Mouse (Mus musculus) thymus, adult 2 months (tissue): ENCODE measurements around the gene Gm21970. TPM values are rescaled to one million over a fixed set of nuclear protein-coding genes. Genes with fewer than 3 reads are reported as not detected.

Experiments
- DNase-seq: peaks from one replicate; pipeline ENCODE4 v3.0.0; 2021
- H3K27ac ChIP-seq: fragments of 200-500 bp; 2 replicates; pipeline ENCODE4 v1.5.1; 2012; ENCODE audit warnings: low read length, control low read depth; ENCODE audit not compliant: control insufficient read depth, insufficient read depth
- H3K27me3 ChIP-seq: fragments of 200-500 bp; 2 replicates; pipeline ENCODE4 v1.6.1; 2012; ENCODE audit warnings: mild to moderate bottlenecking, low read length, moderate library complexity, mixed read lengths; ENCODE audit not compliant: control insufficient read depth, insufficient read depth
- H3K36me3 ChIP-seq: fragments of 200-500 bp; 2 replicates; pipeline ENCODE4 v1.6.1; 2012; ENCODE audit warnings: mild to moderate bottlenecking, low read length, moderate library complexity; ENCODE audit not compliant: control insufficient read depth, insufficient read depth
- H3K4me1 ChIP-seq: fragments of 200-500 bp; replicated peaks from 2 replicates; pipeline ENCODE4 v1.6.1; 2012; ENCODE audit warnings: low read length; ENCODE audit not compliant: control insufficient read depth, insufficient read depth
- H3K4me3 ChIP-seq: fragments of 200-500 bp; 2 replicates; pipeline ENCODE4 v1.5.1; 2012; ENCODE audit warnings: mild to moderate bottlenecking, low read length, control low read depth, moderate library complexity; ENCODE audit not compliant: control insufficient read depth, insufficient read depth
- CTCF ChIP-seq: fragments of 200-500 bp; IDR thresholded peaks from 2 replicates; pipeline ENCODE4 v1.5.1; 2012; ENCODE audit warnings: mild to moderate bottlenecking, control low read depth, low read length, moderate library complexity, borderline replicate concordance; ENCODE audit not compliant: control insufficient read depth, poor library complexity, insufficient read depth; ENCODE audit errors: extremely low read depth
- POLR2A ChIP-seq: fragments of 200-500 bp; IDR thresholded peaks from 2 replicates; pipeline ENCODE4 v1.6.1; 2012; ENCODE audit warnings: mild to moderate bottlenecking, low read length, control low read depth, moderate library complexity; ENCODE audit not compliant: control insufficient read depth, poor library complexity, insufficient read depth; ENCODE audit errors: extremely low read depth
- WGBS: fragments of 180-500 bp; shearing (Covaris S2); methylation state at CpG from one replicate; pipeline ENCODE4 v1.1.7; 2018; 5-methylcytosine and 5-hydroxymethylcytosine counted together
- polyA plus RNA-seq: library from polyadenylated mRNA; depleted of rRNA; stranded (reverse); fragments of >200 nt; gene quantifications from 2 replicates; pipeline ENCODE4 v1.2.3, GENCODE M21; 2012; rRNA removed

The Gm21970 gene
- polyA plus RNA-seq, result not detected in 2 replicates

GRCm38 (mm10) chr16:91391421-91391820, at the start of gene Gm21970:
Gene Gm21970, plus strand, starts transcription at chr16:91391721.
- no peak within 1 kb of the TSS for H3K4me3 ChIP-seq
- DNase-seq, result no peak
- no peaks in the 10 kb centered on the region for H3K27me3 ChIP-seq
- WGBS, result 97% methylated on average over 5 of the region's 5 CpGs
- H3K27ac ChIP-seq, result no peak within 1 kb of the TSS
- H3K36me3 ChIP-seq, result peaks cover 70% of the 10 kb centered on the region
- no peaks in the 10 kb centered on the region for H3K4me1 ChIP-seq
- no peak for TF ChIP-seq CTCF
- no peak for TF ChIP-seq POLR2A

DNA sequence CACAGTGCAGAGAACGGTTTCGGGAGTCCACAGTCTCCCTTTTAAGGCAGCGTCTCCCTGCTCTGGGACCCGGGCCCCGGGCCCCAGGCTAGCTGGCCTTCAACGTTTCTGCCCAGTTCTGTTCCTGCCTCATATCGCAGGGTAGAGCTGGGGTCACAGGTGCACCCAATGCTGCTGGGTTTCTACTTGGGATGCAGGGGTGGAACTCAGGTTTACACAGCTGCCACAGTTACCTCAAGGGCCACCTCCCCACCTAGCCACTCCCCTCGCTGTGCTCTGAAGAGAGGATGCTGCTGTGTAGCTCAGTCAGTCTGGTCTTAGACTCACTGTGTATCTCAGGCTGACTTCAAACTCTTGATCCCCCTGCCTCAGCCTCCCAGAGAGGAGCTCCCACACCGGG, 45.0 kb upstream of the Gm21970 start:
- 88% methylated on average over 9 of the region's 9 CpGs for WGBS
- Histone ChIP-seq H3K27me3 (no peaks in the 10 kb centered on the region), H3K4me3 (no peak overlapping the region), H3K4me1 (no peaks in the 10 kb centered on the region), H3K36me3 (no peaks in the 10 kb centered on the region), H3K27ac (no peak overlapping the region)
- DNase-seq, result no peak
- TF ChIP-seq POLR2A, result no peak
- no peak for TF ChIP-seq CTCF

- Histone ChIP-seq H3K27ac (no peak overlapping the region), H3K27me3 (no peaks in the 10 kb centered on the region), H3K4me1 (no peaks in the 10 kb centered on the region), H3K36me3 (no peaks in the 10 kb centered on the region), H3K4me3 (no peak overlapping the region)
- DNase-seq, result no peak
- TF ChIP-seq CTCF (no peak), POLR2A (no peak)
- WGBS, result 65% methylated on average over 20 of the region's 20 CpGs
Measured at GRCm38 (mm10) chr16:91347491-91348263, 43.8 kb upstream of the Gm21970 start.

- TF ChIP-seq POLR2A (no peak), CTCF (no peak)
- Histone ChIP-seq H3K27ac (no peak overlapping the region), H3K4me3 (no peak overlapping the region), H3K36me3 (no peaks in the 10 kb centered on the region), H3K27me3 (no peaks in the 10 kb centered on the region), H3K4me1 (no peaks in the 10 kb centered on the region)
- DNase-seq, result no peak
- 93% methylated on average over 14 of the region's 14 CpGs for WGBS
Measured at GRCm38 (mm10) chr16:91348264-91348565, 43.3 kb upstream of the Gm21970 start.

GRCm38 (mm10) chr16:91348588-91349330, 42.8 kb upstream of the Gm21970 start:
- no peak for DNase-seq
- H3K27ac ChIP-seq, result no peak overlapping the region
- no peaks in the 10 kb centered on the region for H3K36me3 ChIP-seq
- 84% methylated on average over 28 of the region's 28 CpGs for WGBS
- no peaks in the 10 kb centered on the region for H3K4me1 ChIP-seq
- no peak overlapping the region for H3K4me3 ChIP-seq
- no peaks in the 10 kb centered on the region for H3K27me3 ChIP-seq
- TF ChIP-seq CTCF (no peak), POLR2A (no peak)

DNA sequence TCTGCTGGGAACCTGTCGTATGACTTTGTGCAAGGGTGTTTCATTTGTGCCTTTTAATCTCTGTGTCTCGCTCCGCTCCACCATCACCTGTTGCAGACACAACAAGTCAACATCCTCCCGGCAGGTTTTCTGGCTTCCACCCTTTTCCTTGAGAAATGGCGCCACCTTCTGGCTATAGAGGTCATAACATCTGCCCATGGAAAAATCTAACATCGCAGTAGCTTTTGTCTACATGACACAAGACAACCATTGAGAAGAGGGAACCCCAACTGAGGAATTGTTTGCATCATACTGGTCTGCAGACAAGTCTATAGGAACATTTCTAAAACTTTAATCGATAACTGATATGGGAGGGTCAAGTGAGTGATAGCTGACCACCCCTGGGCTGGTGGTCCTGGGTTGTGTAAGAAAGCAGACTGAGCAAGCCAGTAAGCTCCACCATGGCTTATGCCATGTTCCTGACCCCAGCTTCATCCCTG, 39.4 kb upstream of the Gm21970 start:
- peak; percentile 74 for DNase-seq
- no peak overlapping the region for H3K4me3 ChIP-seq
- peaks cover 6% of the 10 kb centered on the region; the same call in 1 of the 2 replicates for H3K27me3 ChIP-seq
- no peaks in the 10 kb centered on the region for H3K36me3 ChIP-seq
- H3K4me1 ChIP-seq, result no peaks in the 10 kb centered on the region
- H3K27ac ChIP-seq, result no peak overlapping the region
- 7% methylated on average over 7 of the region's 7 CpGs for WGBS
- TF ChIP-seq CTCF, result no peak
- no peak for TF ChIP-seq POLR2A
